Mouse (Mus musculus) kidney, adult 2 months (tissue): ENCODE measurements around the gene Tbcb. TPM values are rescaled to one million over a fixed set of nuclear protein-coding genes. Genes with fewer than 3 reads are reported as not detected.

Experiments
- DNase-seq: peaks from one replicate; pipeline ENCODE4 v3.0.0; 2021
- H3K27ac ChIP-seq: fragments of 200-500 bp; 2 replicates; pipeline ENCODE4 v1.5.1; 2012; ENCODE audit warnings: low read depth, low read length, control low read depth, inconsistent platforms; ENCODE audit not compliant: insufficient read depth
- H3K27me3 ChIP-seq: fragments of 200-500 bp; replicated peaks from 2 replicates; pipeline ENCODE4 v1.6.1; 2012; ENCODE audit warnings: mild to moderate bottlenecking, moderate library complexity, low read length, inconsistent platforms; ENCODE audit not compliant: control insufficient read depth, insufficient read depth
- H3K36me3 ChIP-seq: fragments of 200-500 bp; 2 replicates; pipeline ENCODE4 v1.6.1; 2012; ENCODE audit warnings: mild to moderate bottlenecking, moderate library complexity, low read length, inconsistent platforms; ENCODE audit not compliant: control insufficient read depth, insufficient read depth
- H3K4me1 ChIP-seq: fragments of 200-500 bp; 2 replicates; pipeline ENCODE4 v1.6.1; 2011; ENCODE audit warnings: low read length; ENCODE audit not compliant: control insufficient read depth, insufficient read depth
- H3K4me3 ChIP-seq: fragments of 200-500 bp; 2 replicates; pipeline ENCODE4 v1.5.1; 2011; ENCODE audit warnings: mild to moderate bottlenecking, low read depth, low read length, control low read depth; ENCODE audit not compliant: insufficient read depth
- CTCF ChIP-seq: fragments of 200-500 bp; conservative IDR thresholded peaks from 2 replicates; pipeline ENCODE4 v1.5.1; 2011; ENCODE audit warnings: low read depth, mild to moderate bottlenecking, control low read depth, low read length, moderate library complexity, mixed read lengths; ENCODE audit not compliant: insufficient read depth, insufficient read length
- POLR2A ChIP-seq: fragments of 200-500 bp; IDR thresholded peaks from one replicate; pipeline ENCODE4 v1.6.1; 2011; ENCODE audit warnings: low read depth, low read length, control low read depth
- WGBS: fragments of 180-500 bp; shearing (Covaris S2); methylation state at CpG from one replicate; pipeline ENCODE4 v1.1.7; 2018; 5-methylcytosine and 5-hydroxymethylcytosine counted together
- polyA plus RNA-seq: library from polyadenylated mRNA; depleted of rRNA; stranded (reverse); fragments of >200 nt; gene quantifications from 2 replicates; pipeline ENCODE4 v1.2.3, GENCODE M21; 2012; rRNA removed

Tbcb gene
- polyA plus RNA-seq, 1 experiment, result 72.2 TPM

DNA sequence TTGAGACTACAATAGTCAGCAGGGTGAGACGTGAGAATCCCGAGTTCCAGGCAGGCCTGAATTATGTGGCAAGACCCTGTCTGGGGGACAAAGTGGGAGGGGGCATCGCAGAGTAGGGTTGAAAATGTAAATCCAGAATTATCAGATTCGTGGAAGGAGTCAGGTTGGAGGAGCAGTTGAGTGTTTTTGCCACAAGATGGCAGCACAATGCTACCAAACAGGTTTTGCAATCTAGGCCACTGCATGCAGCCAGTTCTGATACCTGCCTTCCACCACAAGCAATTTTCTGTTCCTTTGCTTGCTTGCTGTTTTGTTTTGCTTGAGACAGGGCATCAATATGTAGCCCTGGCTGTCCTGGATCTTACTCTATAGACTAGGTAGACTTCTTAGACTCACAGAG is 50.8 kb downstream of the Tbcb start:
- Histone ChIP-seq H3K4me3 (no peak overlapping the region), H3K27ac (no peak overlapping the region), H3K4me1 (peaks cover 5% of the 10 kb centered on the region; the same call in 1 of the 2 replicates), H3K27me3 (no peaks in the 10 kb centered on the region), H3K36me3 (peaks cover 6% of the 10 kb centered on the region; the same call in 1 of the 2 replicates)
- DNase-seq, result peak; percentile 77
- under 1% methylated on average over 4 of the region's 4 CpGs for WGBS
- TF ChIP-seq POLR2A (no peak), CTCF (peak; percentile 91)

- Histone ChIP-seq H3K4me1 (no peaks in the 10 kb centered on the region), H3K27ac (no peak overlapping the region), H3K4me3 (no peak overlapping the region), H3K36me3 (peaks cover 6% of the 10 kb centered on the region; the same call in 1 of the 2 replicates), H3K27me3 (no peaks in the 10 kb centered on the region)
- no peak for DNase-seq
- 86% methylated on average over 11 of the region's 11 CpGs for WGBS
- TF ChIP-seq POLR2A (no peak), CTCF (no peak)
These were observed 53.8 kb downstream of the Tbcb start for GRCm38 (mm10) chr7:30178256-30178655.

DNA sequence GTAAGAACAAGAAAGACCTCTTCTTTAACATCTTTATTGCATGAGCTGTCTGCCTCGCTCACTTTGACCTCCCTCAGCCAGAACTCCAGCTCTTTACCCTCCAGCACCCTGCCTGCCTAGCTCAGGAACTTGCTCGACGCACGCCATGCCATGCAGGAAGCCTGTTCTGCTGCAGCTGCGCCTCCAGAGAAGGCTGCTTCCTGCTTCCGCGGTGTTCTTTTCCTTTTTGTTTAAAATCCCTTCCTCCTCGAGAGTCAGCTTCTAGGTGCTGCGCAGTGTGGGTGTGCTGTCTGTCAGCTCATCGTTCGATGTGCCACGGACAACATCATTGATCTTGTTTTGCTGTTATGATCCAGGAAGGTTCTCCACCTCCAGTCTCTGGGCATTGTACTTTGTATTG is 55.6 kb downstream of the Tbcb start:
- Histone ChIP-seq H3K27me3 (no peaks in the 10 kb centered on the region), H3K27ac (no peak overlapping the region), H3K4me1 (no peaks in the 10 kb centered on the region), H3K4me3 (no peak overlapping the region), H3K36me3 (peaks cover 6% of the 10 kb centered on the region; the same call in 1 of the 2 replicates)
- 69% methylated on average over 12 of the region's 12 CpGs for WGBS
- TF ChIP-seq POLR2A, result no peak
- TF ChIP-seq CTCF, result no peak
- no peak for DNase-seq

Other genes with a start within 250 kb of the Tbcb start
- gene Zfp568, start 248.3 kb downstream of the Tbcb start, polyA plus RNA-seq, result 4.5 and 5.0 TPM in 2 replicates
- gene Zfp14, start 180.9 kb downstream of the Tbcb start, polyA plus RNA-seq, result 1.7 and 1.9 TPM in 2 replicates
- 0.29 and 0.42 TPM in 2 replicates for gene Zfp82, start 159.4 kb downstream of the Tbcb start, polyA plus RNA-seq
- 0.07 TPM in 1 of 2 replicates, not detected in the other for gene Gm26920, start 141.9 kb downstream of the Tbcb start, polyA plus RNA-seq
- 1.4 and 2.1 TPM in 2 replicates for gene Zfp566, start 141.7 kb downstream of the Tbcb start, polyA plus RNA-seq
- 13.2 and 18.1 TPM in 2 replicates for gene Zfp260, start 137.5 kb downstream of the Tbcb start, polyA plus RNA-seq
- gene Zfp382, start 110.3 kb downstream of the Tbcb start, polyA plus RNA-seq, result 0.64 and 1.4 TPM in 2 replicates
- gene Zfp146, start 62.5 kb downstream of the Tbcb start, polyA plus RNA-seq, result 11.1 and 11.8 TPM in 2 replicates
- gene Cox7a1, start 48.1 kb downstream of the Tbcb start, polyA plus RNA-seq, result 76.0 and 141 TPM in 2 replicates
- 724 and 781 TPM in 2 replicates for gene Capns1, start 33.5 kb downstream of the Tbcb start, polyA plus RNA-seq
- gene Polr2i, start 324 bp downstream of the Tbcb start, polyA plus RNA-seq, result 187 and 196 TPM in 2 replicates
- gene Ovol3, start 3.5 kb upstream of the Tbcb start, polyA plus RNA-seq, result 0.19 and 0.27 TPM in 2 replicates
- 0.11 TPM in 1 of 2 replicates, not detected in the other for gene Thap8, start 47.8 kb upstream of the Tbcb start, polyA plus RNA-seq
- gene Wdr62, start 48.1 kb upstream of the Tbcb start, polyA plus RNA-seq, result 5.8 and 7.2 TPM in 2 replicates
- 4.2 and 4.9 TPM in 2 replicates for gene Clip3, start 59.5 kb upstream of the Tbcb start, polyA plus RNA-seq
- gene Alkbh6, start 76.4 kb upstream of the Tbcb start, polyA plus RNA-seq, result 99.0 and 122 TPM in 2 replicates
- 162 and 170 TPM in 2 replicates for gene Syne4, start 82.5 kb upstream of the Tbcb start, polyA plus RNA-seq
- gene E130208F15Rik, start 89.5 kb upstream of the Tbcb start, polyA plus RNA-seq, result 0.42 and 1.1 TPM in 2 replicates
- gene Sdhaf1, start 91.6 kb upstream of the Tbcb start, polyA plus RNA-seq, result 26.4 and 27.3 TPM in 2 replicates
- 9.6 and 11.6 TPM in 2 replicates for gene Lrfn3, start 130.5 kb upstream of the Tbcb start, polyA plus RNA-seq
- 51.3 and 83.0 TPM in 2 replicates for gene Tyrobp, start 181.5 kb upstream of the Tbcb start, polyA plus RNA-seq
- 3.7 and 12.0 TPM in 2 replicates for gene Hcst, start 187.6 kb upstream of the Tbcb start, polyA plus RNA-seq
- gene Nfkbid, start 189.5 kb upstream of the Tbcb start, polyA plus RNA-seq, result 1.8 and 3.1 TPM in 2 replicates
- 13.0 and 14.2 TPM in 2 replicates for gene Aplp1, start 213.3 kb upstream of the Tbcb start, polyA plus RNA-seq
- gene Kirrel2, start 225.4 kb upstream of the Tbcb start, polyA plus RNA-seq, result 0.30 and 0.33 TPM in 2 replicates
- 39.9 and 41.1 TPM in 2 replicates for gene Nphs1, start 226.0 kb upstream of the Tbcb start, polyA plus RNA-seq